In the genomic region with DNA sequence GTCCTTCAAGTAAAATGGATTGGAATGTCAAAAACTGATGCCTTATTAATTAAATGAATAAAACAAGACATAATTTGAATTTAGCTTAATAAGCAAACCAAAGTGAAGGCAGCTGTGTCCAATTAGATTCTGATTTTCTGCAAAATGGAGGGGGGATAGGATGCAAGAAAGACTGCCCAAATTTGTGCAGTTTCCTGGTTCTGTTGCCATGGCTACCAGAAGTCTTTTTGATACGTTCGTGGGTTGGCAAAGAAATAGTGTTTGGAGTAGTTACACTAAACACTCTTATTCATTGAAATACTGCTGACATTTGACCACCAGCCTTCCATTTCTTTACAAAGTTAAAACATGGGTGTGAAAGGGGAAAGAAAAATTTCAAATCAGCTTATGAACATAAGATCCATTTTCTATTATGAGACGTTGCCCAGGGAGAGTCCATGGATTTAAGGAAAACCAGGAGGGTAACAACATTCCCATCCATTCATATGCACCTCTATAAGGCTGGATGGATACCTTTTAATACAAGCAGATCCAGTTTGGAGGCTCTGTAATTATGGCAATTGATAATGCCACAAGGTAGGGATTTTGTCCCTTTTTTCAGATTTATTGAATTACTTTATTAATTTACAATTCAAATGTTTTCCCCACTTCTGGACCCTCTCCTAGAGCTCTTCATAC, we compare ENCODE assay signal across 20 mouse cellular contexts.
DNase-seq lines count a peak whose midpoint lies in the region; ATAC-seq and TF ChIP-seq lines count a peak whose summit lies in the region.
"Had no signal": no experiment of that assay in that cellular context is flagged by ENCODE, and none has a peak within 500 bp of the region (broad histone marks: within the 10 kb centered on the region; RNA-seq: fewer than 3 reads in every experiment).

No protein-coding gene starts in this region.

- no peaks in the 10 kb centered on the region for H3K27me3 ChIP-seq in hindbrain, embryonic 11.5 days (ENCODE audit: control insufficient read depth, insufficient read depth, low read length)
- no peaks in the 10 kb centered on the region for H3K27me3 ChIP-seq in hindbrain, embryonic 12.5 days
- no peaks in the 10 kb centered on the region for H3K27me3 ChIP-seq in lung, embryonic 14.5 days (ENCODE audit: insufficient read depth, low read length)
- H3K27me3 ChIP-seq in embryonic facial prominence, embryonic 14.5 days (replicated peaks; ENCODE audit: control insufficient read depth, insufficient read depth, low read length), result no peaks in the 10 kb centered on the region
- H3K27me3 ChIP-seq: heart, embryonic 13.5 days; lung, embryonic 15.5 days; neural tube, embryonic 13.5 days had no signal

- H3K9me3 ChIP-seq in hindbrain, embryonic 11.5 days (ENCODE audit: control insufficient read depth, low read length), result no peaks in the 10 kb centered on the region
- no peaks in the 10 kb centered on the region for H3K9me3 ChIP-seq in hindbrain, embryonic 12.5 days (replicated peaks)
- no peaks in the 10 kb centered on the region for H3K9me3 ChIP-seq in lung, embryonic 14.5 days (ENCODE audit: low read depth, low read length)
- H3K9me3 ChIP-seq in embryonic facial prominence, embryonic 14.5 days (ENCODE audit: control insufficient read depth, low read length), result no peaks in the 10 kb centered on the region
- H3K9me3 ChIP-seq: heart, embryonic 13.5 days; limb, embryonic 10.5 days; lung, embryonic 15.5 days; neural tube, embryonic 13.5 days had no signal

- WGBS in hindbrain, embryonic 11.5 days, result 50% methylated on average over 3 of the region's 3 CpGs
- 52% methylated on average over 3 of the region's 3 CpGs for WGBS in hindbrain, embryonic 12.5 days
- 54% methylated on average over 3 of the region's 3 CpGs for WGBS in lung, embryonic 14.5 days
- 50% methylated on average over 3 of the region's 3 CpGs for WGBS in embryonic facial prominence, embryonic 14.5 days

- DNase-seq in hindbrain, embryonic 11.5 days (ENCODE audit: low spot score), result peak; percentile 4
- peak; percentile 17 for DNase-seq in lung, embryonic 14.5 days
- DNase-seq in lung, postnatal 25 days (ENCODE audit: low spot score), result no peak
- DNase-seq in embryonic facial prominence, embryonic 14.5 days (ENCODE audit: low spot score), result peak; percentile 9
- DNase-seq in layer of hippocampus, adult 9-10 months (ENCODE audit: low spot score), result peak; percentile 22
- DNase-seq in adrenal gland, adult 18-20 months (ENCODE audit: low spot score in 2 of 2), result no peak
- DNase-seq: adrenal gland, postnatal 25 days; heart, postnatal 36 days; right cerebral cortex, postnatal 14 days; thymus, postnatal 25 days had no signal

- no peaks in the 10 kb centered on the region for H3K36me3 ChIP-seq in hindbrain, embryonic 11.5 days (ENCODE audit: control insufficient read depth, insufficient read depth, low read length)
- H3K36me3 ChIP-seq in hindbrain, embryonic 12.5 days, result no peaks in the 10 kb centered on the region
- no peaks in the 10 kb centered on the region for H3K36me3 ChIP-seq in lung, embryonic 14.5 days (ENCODE audit: insufficient read depth)
- no peaks in the 10 kb centered on the region for H3K36me3 ChIP-seq in embryonic facial prominence, embryonic 14.5 days (ENCODE audit: control insufficient read depth, insufficient read depth, low read length)
- H3K36me3 ChIP-seq: heart, embryonic 13.5 days; limb, embryonic 10.5 days; lung, embryonic 15.5 days; neural tube, embryonic 13.5 days had no signal

- no peak overlapping the region for H3K4me2 ChIP-seq in hindbrain, embryonic 11.5 days (replicated peaks; ENCODE audit: low read depth, low read length)
- H3K4me2 ChIP-seq in hindbrain, embryonic 12.5 days (replicated peaks), result no peak overlapping the region
- H3K4me2 ChIP-seq in lung, embryonic 14.5 days, result no peak overlapping the region
- H3K4me2 ChIP-seq in embryonic facial prominence, embryonic 14.5 days (ENCODE audit: low read depth, low read length), result no peak overlapping the region
- H3K4me2 ChIP-seq: heart, embryonic 13.5 days; liver, embryonic 11.5 days; lung, embryonic 15.5 days; neural tube, embryonic 13.5 days had no signal

- no peak overlapping the region for H3K27ac ChIP-seq in hindbrain, embryonic 11.5 days (ENCODE audit: low read depth, low read length)
- H3K27ac ChIP-seq in hindbrain, embryonic 12.5 days, result no peak overlapping the region
- no peak overlapping the region for H3K27ac ChIP-seq in lung, embryonic 14.5 days (ENCODE audit: low read depth)
- H3K27ac ChIP-seq in embryonic facial prominence, embryonic 14.5 days (replicated peaks; ENCODE audit: low read depth, low read length), result no peak overlapping the region
- H3K27ac ChIP-seq: heart, embryonic 13.5 days; limb, embryonic 10.5 days; lung, embryonic 15.5 days; neural tube, embryonic 13.5 days had no signal

- no peak overlapping the region for H3K9ac ChIP-seq in hindbrain, embryonic 11.5 days (ENCODE audit: low read depth, low read length)
- H3K9ac ChIP-seq in hindbrain, embryonic 12.5 days, result no peak overlapping the region
- no peak overlapping the region for H3K9ac ChIP-seq in lung, embryonic 14.5 days
- no peak overlapping the region for H3K9ac ChIP-seq in embryonic facial prominence, embryonic 14.5 days (ENCODE audit: low read depth, low read length)
- H3K9ac ChIP-seq: heart, embryonic 13.5 days; lung, embryonic 15.5 days; neural tube, embryonic 13.5 days had no signal

- H3K4me3 ChIP-seq in hindbrain, embryonic 11.5 days (ENCODE audit: low read depth, low read length), result no peak overlapping the region
- no peak overlapping the region for H3K4me3 ChIP-seq in hindbrain, embryonic 12.5 days
- no peak overlapping the region for H3K4me3 ChIP-seq in lung, embryonic 14.5 days (ENCODE audit: low read depth, low read length)
- no peak overlapping the region for H3K4me3 ChIP-seq in embryonic facial prominence, embryonic 14.5 days (ENCODE audit: low read depth, low read length)
- H3K4me3 ChIP-seq: erythroblast, embryonic 14.5 days; heart, embryonic 13.5 days; limb, embryonic 10.5 days; lung, embryonic 15.5 days; neural tube, embryonic 13.5 days had no signal

- no peak for ATAC-seq in hindbrain, embryonic 11.5 days (ENCODE audit: low FRiP score)
- no peak for ATAC-seq in hindbrain, embryonic 12.5 days (ENCODE audit: low FRiP score)
- no peak for ATAC-seq in lung, embryonic 14.5 days (ENCODE audit: insufficient read depth)
- no peak for ATAC-seq in embryonic facial prominence, embryonic 14.5 days (ENCODE audit: low read depth)
- ATAC-seq: activated CD4-positive, CD25-positive, alpha-beta regulatory T cell, adult 4 months; intestine, embryonic 16.5 days; Patski had no signal

- no peaks in the 10 kb centered on the region for H3K4me1 ChIP-seq in hindbrain, embryonic 11.5 days (replicated peaks; ENCODE audit: control insufficient read depth, insufficient read depth, low read length)
- H3K4me1 ChIP-seq in hindbrain, embryonic 12.5 days, result no peaks in the 10 kb centered on the region
- H3K4me1 ChIP-seq in lung, embryonic 14.5 days (ENCODE audit: insufficient read depth), result no peaks in the 10 kb centered on the region
- H3K4me1 ChIP-seq in embryonic facial prominence, embryonic 14.5 days (ENCODE audit: control insufficient read depth, insufficient read depth, low read length), result no peaks in the 10 kb centered on the region
- H3K4me1 ChIP-seq: heart, embryonic 13.5 days; limb, embryonic 10.5 days; lung, embryonic 15.5 days; neural tube, embryonic 13.5 days had no signal

- no peak for TF ChIP-seq CTCF in lung, embryonic 14.5 days (IDR thresholded peaks at IDR 0.05; ENCODE audit: low read depth)

Comparison
In these comparisons a context has a peak if more than half of its experiments do, and no peak if none do; other contexts are left out.
1. DNase-seq: peak in hindbrain, embryonic 11.5 days (single experiment), lung, embryonic 14.5 days (single experiment), embryonic facial prominence, embryonic 14.5 days (single experiment) and layer of hippocampus, adult 9-10 months (single experiment); none in lung, postnatal 25 days (single experiment) and adrenal gland, adult 18-20 months (0 of 2).